Mouse (Mus musculus) CH12.LX (cell line): ENCODE measurements around the gene Map2k7. TPM values are rescaled to one million over a fixed set of nuclear protein-coding genes. Genes with fewer than 3 reads are reported as not detected.

Experiments used
- DNase-seq: peaks from one replicate; pipeline ENCODE4 v3.0.0-alpha.2; 2013; ENCODE audit errors: extremely low read depth
- H3K27ac ChIP-seq: 2 replicates; pipeline ENCODE4 v1.5.1; 2012; ENCODE audit warnings: low read depth, mild to moderate bottlenecking, control low read depth, moderate library complexity; ENCODE audit not compliant: insufficient read depth
- H3K27me3 ChIP-seq: replicated peaks from 2 replicates; pipeline ENCODE3; 2012; ENCODE audit warnings: inconsistent platforms
- H3K36me3 ChIP-seq, 2 experiments: replicated peaks in 1 of 2; 2 replicates each; pipeline versions ENCODE3 to v1.6.1; 2012; ENCODE audit warnings: inconsistent platforms in 1 of 2, low read length in 1 of 2, mild to moderate bottlenecking in 1 of 2, mixed read lengths in 1 of 2, moderate library complexity in 1 of 2; ENCODE audit not compliant: control insufficient read depth in 1 of 2, insufficient read depth in 1 of 2
- H3K4me1 ChIP-seq, 2 experiments: 2 replicates each; pipeline ENCODE4 v1.6.1; 2012; ENCODE audit warnings: inconsistent platforms in 1 of 2, moderate library complexity in 1 of 2; ENCODE audit not compliant: insufficient read depth in 2 of 2, control insufficient read depth in 1 of 2
- H3K4me2 ChIP-seq: 2 replicates; pipeline ENCODE4 v1.6.1; 2012; ENCODE audit warnings: low read depth, mild to moderate bottlenecking, control low read depth; ENCODE audit not compliant: poor library complexity, insufficient read depth, severe bottlenecking
- H3K4me3 ChIP-seq, 3 experiments: fragments of 150-350 bp in 1 of 3; sonication (generic) in 1 of 3; replicated peaks in 1 of 3; 2 replicates each; pipeline versions ENCODE3 to v1.5.1; 2011 to 2012; ENCODE audit warnings: low read depth in 2 of 3, low read length in 2 of 3, mild to moderate bottlenecking in 2 of 3, moderate library complexity in 2 of 3, control low read depth in 1 of 3, improper control_type of control experiment in 1 of 3, inconsistent platforms in 1 of 3, mixed read lengths in 1 of 3; ENCODE audit not compliant: poor library complexity in 1 of 3
- H3K79me2 ChIP-seq: replicated peaks from 2 replicates; pipeline ENCODE4 v1.6.1; 2012; ENCODE audit warnings: mild to moderate bottlenecking, moderate library complexity; ENCODE audit not compliant: control insufficient read depth, poor library complexity, insufficient read depth, severe bottlenecking; ENCODE audit errors: extremely low read depth
- H3K9ac ChIP-seq: 2 replicates; pipeline ENCODE4 v1.6.1; 2012; ENCODE audit warnings: low read depth, mild to moderate bottlenecking, control low read depth, moderate library complexity; ENCODE audit not compliant: insufficient read depth
- H3K9me3 ChIP-seq: replicated peaks from 2 replicates; pipeline ENCODE3; 2012; ENCODE audit warnings: low read length, inconsistent platforms, mixed read lengths
- BHLHE40 ChIP-seq: IDR thresholded peaks from 2 replicates; pipeline ENCODE4 v1.6.1; 2011; ENCODE audit warnings: mild to moderate bottlenecking, low read depth, low read length, improper control_type of control experiment
- ELF1 ChIP-seq: IDR thresholded peaks from 2 replicates; pipeline ENCODE4 v1.6.1; 2014; ENCODE audit warnings: low read depth, mild to moderate bottlenecking, inconsistent platforms, low read length, improper control_type of control experiment
- EP300 ChIP-seq: IDR thresholded peaks from 2 replicates; pipeline ENCODE4 v1.6.1; 2011; ENCODE audit warnings: low read length, improper control_type of control experiment
- ETS1 ChIP-seq: conservative IDR thresholded peaks from 2 replicates; pipeline ENCODE4 v1.6.1; 2012; ENCODE audit warnings: low read depth, mild to moderate bottlenecking, inconsistent platforms, low read length, improper control_type of control experiment, moderate library complexity
- HCFC1 ChIP-seq: IDR thresholded peaks from 2 replicates; pipeline ENCODE4 v1.6.1; 2012; ENCODE audit warnings: low read depth, mild to moderate bottlenecking, inconsistent platforms, low read length, improper control_type of control experiment
- IRF4 ChIP-seq: IDR thresholded peaks from 2 replicates; pipeline ENCODE4 v1.6.1; 2014; ENCODE audit warnings: low read depth, mild to moderate bottlenecking, inconsistent platforms, low read length, improper control_type of control experiment
- JUN ChIP-seq: IDR thresholded peaks from 2 replicates; pipeline ENCODE4 v1.6.1; 2011; ENCODE audit warnings: low read depth, mild to moderate bottlenecking, low read length, improper control_type of control experiment, moderate library complexity; ENCODE audit not compliant: insufficient read depth
- MAX ChIP-seq: IDR thresholded peaks from 2 replicates; pipeline ENCODE4 v1.6.1; 2011; ENCODE audit warnings: low read length, improper control_type of control experiment
- MAZ ChIP-seq: IDR thresholded peaks from 2 replicates; pipeline ENCODE4 v1.6.1; 2012; ENCODE audit warnings: low read depth, mild to moderate bottlenecking, inconsistent platforms, low read length, improper control_type of control experiment, moderate library complexity
- MXI1 ChIP-seq: IDR thresholded peaks from 2 replicates; pipeline ENCODE4 v1.6.1; 2011; ENCODE audit warnings: mild to moderate bottlenecking, low read depth, low read length, improper control_type of control experiment
- NELFE ChIP-seq: IDR thresholded peaks from 2 replicates; pipeline ENCODE4 v1.6.1; 2011; ENCODE audit warnings: low read depth, low read length, improper control_type of control experiment
- NRF1 ChIP-seq: IDR thresholded peaks from 2 replicates; pipeline ENCODE4 v1.6.1; 2014; ENCODE audit warnings: low read depth, mild to moderate bottlenecking, inconsistent platforms, low read length, improper control_type of control experiment, moderate library complexity
- PAX5 ChIP-seq: IDR thresholded peaks from 2 replicates; pipeline ENCODE4 v1.6.1; 2012; ENCODE audit warnings: low read length, inconsistent platforms, mixed read lengths
- POLR2AphosphoS2 ChIP-seq: IDR thresholded peaks from 2 replicates; pipeline ENCODE4 v1.6.1; 2011; ENCODE audit warnings: low read depth, low read length, improper control_type of control experiment
- RCOR1 ChIP-seq: conservative IDR thresholded peaks from 2 replicates; pipeline ENCODE4 v1.6.1; 2012; ENCODE audit warnings: low read depth, mild to moderate bottlenecking, inconsistent platforms, low read length, improper control_type of control experiment
- SIN3A ChIP-seq: IDR thresholded peaks from 2 replicates; pipeline ENCODE4 v1.6.1; 2012; ENCODE audit warnings: low read length, improper control_type of control experiment, inconsistent platforms
- SMC3 ChIP-seq: IDR thresholded peaks from 2 replicates; pipeline ENCODE4 v1.6.1; 2011; ENCODE audit warnings: low read depth, low read length, improper control_type of control experiment
- USF2 ChIP-seq: conservative IDR thresholded peaks from 2 replicates; pipeline ENCODE4 v1.6.1; 2011; ENCODE audit warnings: low read depth, low read length, improper control_type of control experiment
- ZKSCAN1 ChIP-seq: IDR thresholded peaks from 2 replicates; pipeline ENCODE4 v1.6.1; 2012; ENCODE audit warnings: low read depth, inconsistent platforms, low read length, improper control_type of control experiment, borderline replicate concordance
- ZMIZ1 ChIP-seq: IDR thresholded peaks from 2 replicates; pipeline ENCODE4 v1.6.1; 2012; ENCODE audit warnings: low read depth, mild to moderate bottlenecking, inconsistent platforms, low read length, improper control_type of control experiment
- dilution Hi-C: fragments of 300-500 bp; cut with MboI; formaldehyde crosslinking; loops from 2 replicates; pipeline ENCODE4 v1.14.3; 2020; ENCODE audit warnings: low sequenced_read_pairs; ENCODE audit not compliant: extremely low pct_unique_long_range_greater_than_20kb, extremely low pct_ligation_motif_present
- in situ Hi-C: fragments of 300-500 bp; cut with MboI; formaldehyde crosslinking; loops from 3 replicates; pipeline ENCODE4 v1.14.3; 2019; ENCODE audit warnings: low sequenced_read_pairs, low pct_ligation_motif_present, low pct_unique_long_range_greater_than_20kb, mixed read lengths
- polyA plus RNA-seq: library from polyadenylated mRNA; unstranded; fragments of >175 nt; gene quantifications from 2 replicates; pipeline ENCODE4 v1.2.1, GENCODE M21; 2012; ENCODE audit warnings: low read depth; ENCODE audit not compliant: insufficient read length
- total RNA-seq, 2 experiments: library from RNA; depleted of rRNA; stranded (reverse); fragments of 300-350 nt in 1 of 2; fragments of >200 nt in 1 of 2; gene quantifications; 2 replicates each; pipeline ENCODE4 v1.2.3; 2012 to 2014

Gene Map2k7
- total and polyA plus RNA-seq, 3 experiments, result 11.8 to 74.0 (median 18.1) TPM

GRCm38 (mm10) chr8:4245061-4245460, 6.5 kb downstream of the Map2k7 start:
- H3K4me2 ChIP-seq, result no peak overlapping the region
- H3K27me3 ChIP-seq, result no peaks in the 10 kb centered on the region
- H3K9me3 ChIP-seq, result no peaks in the 10 kb centered on the region
- no peak for DNase-seq
- H3K79me2 ChIP-seq, result peaks cover 11% of the 10 kb centered on the region
- H3K27ac ChIP-seq, result no peak overlapping the region
- TF ChIP-seq EP300, result no peak
- no peak for TF ChIP-seq MXI1
- no peak for TF ChIP-seq POLR2AphosphoS2
- TF ChIP-seq ZKSCAN1, result no peak
- no peak for TF ChIP-seq IRF4
- no peak for TF ChIP-seq SMC3
- H3K9ac ChIP-seq, result no peak overlapping the region
- H3K4me3 ChIP-seq, result no peak overlapping the region
- H3K4me1 ChIP-seq, result peaks cover 5 to 12% of the 10 kb centered on the region in 2 experiments
- dilution Hi-C loops, result no loop called here
- H3K36me3 ChIP-seq, result peaks cover 75 to 99% of the 10 kb centered on the region in 2 experiments
- in situ Hi-C loops, result no loop called here

GRCm38 (mm10) chr8:4245737-4246136, 7.2 kb downstream of the Map2k7 start:
- dilution Hi-C loops (no loop called here), in situ Hi-C loops (no loop called here)
- no peaks in the 10 kb centered on the region for H3K9me3 ChIP-seq
- no peaks in the 10 kb centered on the region for H3K27me3 ChIP-seq
- no peak overlapping the region for H3K4me3 ChIP-seq
- no peak overlapping the region for H3K4me2 ChIP-seq
- DNase-seq, result no peak
- no peak overlapping the region for H3K9ac ChIP-seq
- H3K4me1 ChIP-seq, result peaks cover 3 to 5% of the 10 kb centered on the region in 2 experiments; a peak in 3 of 4 replicates
- H3K79me2 ChIP-seq, result peaks cover 5% of the 10 kb centered on the region; the same call in 1 of the 2 replicates
- no peak overlapping the region for H3K27ac ChIP-seq
- no peak for TF ChIP-seq NELFE
- TF ChIP-seq NRF1, result no peak
- TF ChIP-seq ELF1, result no peak
- TF ChIP-seq JUN, result no peak
- TF ChIP-seq ETS1, result no peak
- TF ChIP-seq RCOR1, result no peak
- TF ChIP-seq ZMIZ1, result no peak
- H3K36me3 ChIP-seq, result peaks cover 79 to 99% of the 10 kb centered on the region in 2 experiments

GRCm38 (mm10) chr8:4247241-4247640, 8.7 kb downstream of the Map2k7 start:
- in situ Hi-C loops (no loop called here), dilution Hi-C loops (no loop called here)
- DNase-seq, result no peak
- Histone ChIP-seq H3K4me3 (no peak overlapping the region), H3K9ac (no peak overlapping the region), H3K9me3 (no peaks in the 10 kb centered on the region), H3K79me2 (no peaks in the 10 kb centered on the region), H3K4me2 (no peak overlapping the region), H3K27me3 (no peaks in the 10 kb centered on the region), H3K27ac (no peak overlapping the region), H3K36me3 (peaks cover 73 to 90% of the 10 kb centered on the region in 2 experiments), H3K4me1 (peaks cover 1 to 3% of the 10 kb centered on the region in 2 experiments; a peak in 2 of 4 replicates)
- TF ChIP-seq MAZ (no peak), HCFC1 (no peak), PAX5 (no peak), MAX (no peak), POLR2AphosphoS2 (no peak), BHLHE40 (no peak), SIN3A (no peak), ETS1 (no peak), ZKSCAN1 (no peak), USF2 (no peak), ZMIZ1 (no peak)
